44 mouse cellular contexts compared by ENCODE assay signal in the genomic region with DNA sequence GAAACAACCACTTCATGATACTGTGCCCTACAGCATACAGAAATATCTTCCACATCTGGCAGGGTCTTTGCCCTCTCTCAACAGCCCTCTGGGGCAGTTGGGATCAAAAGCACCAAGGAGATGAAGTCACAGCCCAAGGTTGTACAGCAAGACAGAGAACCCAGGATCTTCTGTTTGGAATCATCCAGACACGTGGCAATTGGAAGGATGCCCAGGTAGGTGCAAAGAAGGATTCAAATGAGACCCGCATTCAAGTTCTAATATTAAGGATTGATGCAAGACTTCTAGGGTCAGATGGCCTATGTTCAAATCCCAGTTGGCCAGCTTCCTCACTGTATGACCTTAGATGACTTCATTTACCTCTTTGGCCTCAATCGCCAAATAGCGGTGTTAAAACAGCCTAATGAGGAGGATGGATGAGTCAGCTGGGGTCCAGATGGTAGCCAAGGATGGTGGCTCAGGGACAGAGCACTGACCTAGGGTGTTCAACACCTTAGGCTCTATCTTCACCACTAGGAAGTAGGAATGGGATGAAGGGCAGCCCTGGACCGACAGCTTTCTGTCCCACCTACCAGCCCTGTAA. TPM values are rescaled to one million over a fixed set of nuclear protein-coding genes. Genes with fewer than 3 reads are reported as not detected.
"Had no signal": no experiment of that assay in that cellular context is flagged by ENCODE, and none has a peak within 500 bp of the region (broad histone marks: within the 10 kb centered on the region; RNA-seq: fewer than 3 reads in every experiment).

No protein-coding gene starts in this region.

- H3K4me2 ChIP-seq: heart, embryonic 13.5 days; heart, embryonic 15.5 days; hindbrain, embryonic 12.5 days; hindbrain, embryonic 13.5 days; hindbrain, embryonic 14.5 days; hindbrain, embryonic 15.5 days; intestine, embryonic 15.5 days; kidney, embryonic 15.5 days had no signal

- H3K4me3 ChIP-seq: heart, embryonic 13.5 days; heart, embryonic 15.5 days; hindbrain, embryonic 10.5 days; hindbrain, embryonic 12.5 days; hindbrain, embryonic 13.5 days; hindbrain, embryonic 15.5 days; intestine, embryonic 15.5 days; kidney, embryonic 15.5 days; layer of hippocampus, adult 2 months; left cerebral cortex, adult 2 months had no signal

- H3K27ac ChIP-seq: heart, embryonic 13.5 days; heart, embryonic 15.5 days; hindbrain, embryonic 10.5 days; hindbrain, embryonic 12.5 days; hindbrain, embryonic 14.5 days; hindbrain, embryonic 15.5 days; hindbrain, postnatal 0 days; intestine, embryonic 15.5 days; kidney, embryonic 15.5 days; kidney, postnatal 0 days; layer of hippocampus, adult 2 months; left cerebral cortex, adult 2 months had no signal

- ATAC-seq: hindbrain, embryonic 16.5 days; hindbrain, postnatal 0 days; inflammation-experienced regulatory T-cells, adult 6 months; intestine, embryonic 15.5 days; intestine, embryonic 16.5 days; intestine, postnatal 0 days had no signal

- H3K9ac ChIP-seq: heart, embryonic 13.5 days; heart, embryonic 15.5 days; hindbrain, embryonic 12.5 days; hindbrain, embryonic 13.5 days; hindbrain, embryonic 14.5 days; hindbrain, embryonic 15.5 days; intestine, embryonic 15.5 days; kidney, embryonic 15.5 days had no signal

- H3K36me3 ChIP-seq: heart, embryonic 13.5 days; heart, embryonic 15.5 days; hindbrain, embryonic 10.5 days; hindbrain, embryonic 12.5 days; hindbrain, embryonic 13.5 days; hindbrain, embryonic 15.5 days; intestine, embryonic 15.5 days; kidney, embryonic 15.5 days had no signal

- H3K9me3 ChIP-seq: heart, embryonic 13.5 days; heart, embryonic 15.5 days; hindbrain, embryonic 10.5 days; hindbrain, embryonic 12.5 days; hindbrain, embryonic 13.5 days; hindbrain, embryonic 15.5 days; intestine, embryonic 15.5 days; kidney, embryonic 15.5 days had no signal

- DNase-seq: heart, postnatal 10 days; heart, postnatal 14 days; heart, postnatal 36 days; heart, postnatal 4 days; kidney, adult 11 months; kidney, adult 18-20 months; kidney, adult 2 months; kidney, adult 8-10 months; kidney, adult 9 months; kidney, postnatal 10 days; kidney, postnatal 14 days; kidney, postnatal 25 days; kidney, postnatal 36 days; kidney, postnatal 4 days; layer of hippocampus, adult 9-11 months; layer of hippocampus, postnatal 36 days had no signal

RNA-seq across cellular contexts. Expression of gene Dusp15, which starts 3.0 kb away (rescaled TPM):
- total RNA-seq: heart, postnatal 36 days; hematopoietic stem cell, adult 5-6 weeks had no signal
- polyA plus RNA-seq: heart, embryonic 14.5 days; heart, postnatal 0 days; inflammation-experienced regulatory T-cells, adult 6 months had no signal

RNA-seq across cellular contexts. Expression of gene Ttll9, which starts 13.8 kb away (rescaled TPM):
- total RNA-seq: heart, postnatal 10 days; heart, postnatal 14 days; heart, postnatal 25 days; heart, postnatal 36 days; heart, postnatal 4 days; hematopoietic stem cell, adult 5-6 weeks had no signal

RNA-seq across cellular contexts. Expression of gene Foxs1, which starts 15.5 kb away (rescaled TPM):
- total RNA-seq: hematopoietic stem cell, adult 5-6 weeks had no signal
- polyA plus RNA-seq: inflammation-experienced regulatory T-cells, adult 6 months had no signal

RNA-seq across cellular contexts. Expression of gene Mylk2, which starts 37.4 kb away (rescaled TPM):
- total RNA-seq: hematopoietic stem cell, adult 5-6 weeks; layer of hippocampus, adult 18-20 months; layer of hippocampus, adult 2 months; layer of hippocampus, adult 8-10 months; layer of hippocampus, postnatal 10 days; layer of hippocampus, postnatal 25 days; layer of hippocampus, postnatal 36 days; left cerebral cortex, adult 18-20 months; left cerebral cortex, adult 2 months had no signal
- polyA plus RNA-seq: heart, embryonic 14.5 days; hindbrain, embryonic 11.5 days; hindbrain, embryonic 12.5 days; hindbrain, embryonic 13.5 days; hindbrain, embryonic 14.5 days; inflammation-experienced regulatory T-cells, adult 6 months; intestine, postnatal 0 days; kidney, embryonic 14.5 days had no signal
